Mouse (Mus musculus) hindbrain, embryonic 12.5 days (tissue): ENCODE results near the gene Uspl1. TPM values are rescaled to one million over a fixed set of nuclear protein-coding genes. Genes with fewer than 3 reads are reported as not detected.

Experiments
- microRNA-seq: library from miRNA; unstranded; fragments of <30 nt; microRNA quantifications from one replicate; pipeline ENCODE4, GENCODE M21; 2017
- polyA plus RNA-seq: library from polyadenylated mRNA; unstranded; fragments of >200 nt; fragmentation: Nextera tagmentation; extraction: Ambion mirVana; gene quantifications from 2 replicates; pipeline ENCODE4 v1.2.1, GENCODE M21; 2016

Gene Uspl1
- polyA plus RNA-seq, 1 experiment from 2014 or later = 63.0 TPM

Small RNAs within 50 kb of the gene (microRNA-seq; reads per million reads assigned to microRNA genes)
- not detected for gene Gm24105

Other genes starting within 250 kb of the Uspl1 start
- 0.49 and 3.3 TPM in 2 replicates for gene Gm42791, start 189.2 kb upstream of the Uspl1 start, polyA plus RNA-seq
- gene Hmgb1, start 139 bp downstream of the Uspl1 start, polyA plus RNA-seq = 1,291 and 1,445 TPM in 2 replicates
- gene Alox5ap, start 80.4 kb downstream of the Uspl1 start, polyA plus RNA-seq = 5.9 and 7.1 TPM in 2 replicates
- 1.0 and 1.1 TPM in 2 replicates for gene Medag, start 227.4 kb downstream of the Uspl1 start, polyA plus RNA-seq